Mouse (Mus musculus): ENCODE data around the gene Cenps. TPM values are rescaled to one million over a fixed set of nuclear protein-coding genes. Genes with fewer than 3 reads are reported as not detected.
A peak's percentile ranks its signal among the peaks of the same experiment; 100 is the strongest.

The Cenps gene
- polyA plus RNA-seq, 1 experiment from 2014 or later, result 11.5 TPM

DNA sequence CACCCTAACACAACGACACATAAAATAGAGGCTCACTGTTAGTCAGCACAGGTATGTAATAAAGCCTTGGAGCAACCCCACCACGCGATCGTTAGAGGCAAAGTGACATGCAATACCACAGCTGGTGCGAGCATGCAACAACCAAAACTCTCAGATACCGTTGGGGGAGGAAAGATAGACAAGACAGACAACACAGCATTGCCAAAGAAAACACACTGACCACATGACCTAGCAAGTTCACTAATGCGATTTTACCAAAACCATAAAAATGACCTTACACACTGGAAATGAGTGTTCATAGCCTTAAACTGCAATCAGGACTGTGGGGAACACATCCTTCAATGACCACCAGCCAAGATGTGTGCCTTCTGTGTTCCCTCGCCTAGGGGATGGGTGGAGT is 46.1 kb downstream of the Cenps start:
- H3K9ac ChIP-seq (ENCODE audit: low read length), result no peak overlapping the region
- no peak for ATAC-seq (ENCODE audit: low FRiP score, low TSS enrichment)
- H3K4me2 ChIP-seq (replicated peaks; ENCODE audit: low read depth), result no peak overlapping the region
- H3K36me3 ChIP-seq (ENCODE audit: control insufficient read depth, insufficient read depth, low read length), result no peaks in the 10 kb centered on the region; the same call in 1 of the 2 replicates
- 85% methylated on average over 8 of the region's 8 CpGs for WGBS
- H3K27me3 ChIP-seq (ENCODE audit: control insufficient read depth, insufficient read depth, low read length), result no peaks in the 10 kb centered on the region
- no peaks in the 10 kb centered on the region for H3K9me3 ChIP-seq (ENCODE audit: control insufficient read depth, low read length)
- TF ChIP-seq CTCF (IDR thresholded peaks at IDR 0.05; ENCODE audit: low read depth) (no peak), EP300 (optimal IDR thresholded peaks at IDR 0.05) (no peak)
- no peak overlapping the region for H3K4me3 ChIP-seq (ENCODE audit: low read depth, low read length)
- no peaks in the 10 kb centered on the region for H3K4me1 ChIP-seq (replicated peaks; ENCODE audit: control insufficient read depth, insufficient read depth)
- no peak for DNase-seq (ENCODE audit: low spot score)
- no peak overlapping the region for H3K27ac ChIP-seq (replicated peaks)

DNA sequence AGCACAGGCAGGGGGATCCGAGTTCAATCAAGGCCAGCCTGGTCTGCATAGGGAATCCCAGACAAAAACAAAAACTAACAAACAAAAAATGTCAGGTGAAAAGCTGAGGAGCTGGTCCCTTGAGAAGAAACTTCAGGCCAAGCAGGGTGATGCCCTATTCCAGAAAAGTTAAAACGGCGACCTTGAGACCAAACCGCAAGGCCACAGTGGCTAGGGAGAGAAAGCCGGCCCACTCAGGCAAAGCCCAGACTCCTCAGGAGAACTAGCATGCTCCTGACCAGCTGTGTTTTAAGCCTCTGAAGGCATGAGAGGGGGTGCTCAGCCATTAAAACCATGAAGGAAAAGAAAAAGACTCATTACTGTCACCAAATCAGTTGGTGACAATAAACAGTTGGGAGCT is 52.0 kb downstream of the Cenps start:
- Histone ChIP-seq H3K27me3 (ENCODE audit: control insufficient read depth, insufficient read depth, low read length) (no peaks in the 10 kb centered on the region), H3K4me2 (replicated peaks; ENCODE audit: low read depth) (no peak overlapping the region), H3K36me3 (ENCODE audit: control insufficient read depth, insufficient read depth, low read length) (no peaks in the 10 kb centered on the region), H3K4me1 (replicated peaks; ENCODE audit: control insufficient read depth, insufficient read depth) (0 out of 2 replicates have a peak, but pooled peaks cover 2% of the 10 kb centered on the region), H3K9me3 (ENCODE audit: control insufficient read depth, low read length) (no peaks in the 10 kb centered on the region), H3K4me3 (ENCODE audit: low read depth, low read length) (no peak overlapping the region), H3K27ac (replicated peaks) (no peak overlapping the region), H3K9ac (ENCODE audit: low read length) (no peak overlapping the region)
- TF ChIP-seq CTCF (IDR thresholded peaks at IDR 0.05; ENCODE audit: low read depth) (no peak), EP300 (optimal IDR thresholded peaks at IDR 0.05) (no peak)
- DNase-seq (ENCODE audit: low spot score) (no peak), ATAC-seq (ENCODE audit: low FRiP score, low TSS enrichment) (no peak)
- 84% methylated on average over 5 of the region's 5 CpGs for WGBS

DNA sequence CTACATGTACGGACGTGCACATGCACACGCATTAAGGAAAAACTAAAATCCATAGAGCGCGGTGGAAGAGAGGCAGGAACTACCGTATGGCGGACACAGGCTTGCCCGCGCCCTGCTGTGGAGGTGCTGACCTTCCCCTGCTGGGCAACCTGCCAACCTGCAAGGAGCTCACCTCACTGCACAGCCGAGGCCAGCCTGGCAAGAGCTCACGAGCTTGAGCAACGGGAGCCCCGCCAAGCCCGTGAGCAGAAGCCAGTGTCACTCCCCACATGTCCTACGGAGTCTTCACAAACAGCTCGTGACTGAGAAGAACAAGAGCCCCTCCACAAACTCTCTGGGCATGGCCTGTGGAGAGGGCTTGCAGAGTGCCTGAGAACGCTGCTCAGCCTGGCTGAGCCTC is 55.9 kb downstream of the Cenps start:
- peak overlapping the region; percentile 24; the same call in 1 of the 2 replicates for H3K27ac ChIP-seq (replicated peaks)
- H3K36me3 ChIP-seq (ENCODE audit: control insufficient read depth, insufficient read depth, low read length), result no peaks in the 10 kb centered on the region
- no peak for TF ChIP-seq CTCF (IDR thresholded peaks at IDR 0.05; ENCODE audit: low read depth)
- TF ChIP-seq EP300 (optimal IDR thresholded peaks at IDR 0.05), result no peak
- no peak overlapping the region for H3K4me3 ChIP-seq (ENCODE audit: low read depth, low read length)
- 0 out of 2 replicates have a peak, but pooled peaks cover 2% of the 10 kb centered on the region for H3K4me1 ChIP-seq (replicated peaks; ENCODE audit: control insufficient read depth, insufficient read depth)
- peak overlapping the region; percentile 23; the same call in 1 of the 2 replicates for H3K4me2 ChIP-seq (replicated peaks; ENCODE audit: low read depth)
- 49% methylated on average over 17 of the region's 17 CpGs for WGBS
- no peaks in the 10 kb centered on the region for H3K9me3 ChIP-seq (ENCODE audit: control insufficient read depth, low read length)
- DNase-seq (ENCODE audit: low spot score) (peak; percentile 81), ATAC-seq (ENCODE audit: low FRiP score, low TSS enrichment) (peak; percentile 82)
- no peaks in the 10 kb centered on the region for H3K27me3 ChIP-seq (ENCODE audit: control insufficient read depth, insufficient read depth, low read length)
- no peak overlapping the region; the same call in 1 of the 2 replicates for H3K9ac ChIP-seq (ENCODE audit: low read length)

- 79% methylated on average over 8 of the region's 8 CpGs for WGBS
- DNase-seq (ENCODE audit: low spot score) (no peak), ATAC-seq (ENCODE audit: low FRiP score, low TSS enrichment) (no peak)
- no peak overlapping the region for H3K9ac ChIP-seq (ENCODE audit: low read length)
- no peak overlapping the region for H3K4me2 ChIP-seq (replicated peaks; ENCODE audit: low read depth)
- H3K27me3 ChIP-seq (ENCODE audit: control insufficient read depth, insufficient read depth, low read length), result no peaks in the 10 kb centered on the region
- H3K9me3 ChIP-seq (ENCODE audit: control insufficient read depth, low read length), result no peaks in the 10 kb centered on the region
- H3K27ac ChIP-seq (replicated peaks), result no peak overlapping the region
- TF ChIP-seq CTCF (IDR thresholded peaks at IDR 0.05; ENCODE audit: low read depth), result no peak
- TF ChIP-seq EP300 (optimal IDR thresholded peaks at IDR 0.05), result no peak
- no peak overlapping the region for H3K4me3 ChIP-seq (ENCODE audit: low read depth, low read length)
- 0 out of 2 replicates have a peak, but pooled peaks cover 2% of the 10 kb centered on the region for H3K4me1 ChIP-seq (replicated peaks; ENCODE audit: control insufficient read depth, insufficient read depth)
- peaks cover 5% of the 10 kb centered on the region; the same call in 1 of the 2 replicates for H3K36me3 ChIP-seq (ENCODE audit: control insufficient read depth, insufficient read depth, low read length)
Measured at GRCm38 (mm10) chr4:149080111-149080510, 57.3 kb downstream of the Cenps start.

- Histone ChIP-seq H3K4me1 (replicated peaks; ENCODE audit: control insufficient read depth, insufficient read depth) (0 out of 2 replicates have a peak, but pooled peaks cover 2% of the 10 kb centered on the region), H3K27ac (replicated peaks) (no peak overlapping the region), H3K4me3 (ENCODE audit: low read depth, low read length) (no peak overlapping the region), H3K4me2 (replicated peaks; ENCODE audit: low read depth) (no peak overlapping the region), H3K9me3 (ENCODE audit: control insufficient read depth, low read length) (no peaks in the 10 kb centered on the region), H3K36me3 (ENCODE audit: control insufficient read depth, insufficient read depth, low read length) (peaks cover 7% of the 10 kb centered on the region; the same call in 1 of the 2 replicates), H3K9ac (ENCODE audit: low read length) (no peak overlapping the region), H3K27me3 (ENCODE audit: control insufficient read depth, insufficient read depth, low read length) (no peaks in the 10 kb centered on the region)
- no peak for ATAC-seq (ENCODE audit: low FRiP score, low TSS enrichment)
- no peak for TF ChIP-seq EP300 (optimal IDR thresholded peaks at IDR 0.05)
- TF ChIP-seq CTCF (IDR thresholded peaks at IDR 0.05; ENCODE audit: low read depth), result no peak
- whole genome bisulfite sequencing, result 73% methylated on average over 6 of the region's 6 CpGs
- DNase-seq (ENCODE audit: low spot score), result no peak
Measured at GRCm38 (mm10) chr4:149079629-149080028, 57.8 kb downstream of the Cenps start.

GRCm38 (mm10) chr4:149078261-149078660 is 59.2 kb downstream of the Cenps start:
- TF ChIP-seq CTCF (IDR thresholded peaks at IDR 0.05; ENCODE audit: low read depth) (no peak), EP300 (optimal IDR thresholded peaks at IDR 0.05) (no peak)
- 57% methylated on average over 4 of the region's 4 CpGs for WGBS
- Histone ChIP-seq H3K4me2 (replicated peaks; ENCODE audit: low read depth) (no peak overlapping the region), H3K4me1 (replicated peaks; ENCODE audit: control insufficient read depth, insufficient read depth) (0 out of 2 replicates have a peak, but pooled peaks cover 2% of the 10 kb centered on the region), H3K27me3 (ENCODE audit: control insufficient read depth, insufficient read depth, low read length) (no peaks in the 10 kb centered on the region), H3K9ac (ENCODE audit: low read length) (no peak overlapping the region), H3K4me3 (ENCODE audit: low read depth, low read length) (no peak overlapping the region), H3K36me3 (ENCODE audit: control insufficient read depth, insufficient read depth, low read length) (peaks cover 7% of the 10 kb centered on the region; the same call in 1 of the 2 replicates), H3K27ac (replicated peaks) (no peak overlapping the region), H3K9me3 (ENCODE audit: control insufficient read depth, low read length) (no peaks in the 10 kb centered on the region)
- DNase-seq (ENCODE audit: low spot score) (no peak), ATAC-seq (ENCODE audit: low FRiP score, low TSS enrichment) (no peak)

Other genes starting within 250 kb of the Cenps start
- 39.7 and 42.9 TPM in 2 replicates for gene Pex14, start 37.8 kb downstream of the Cenps start, polyA plus RNA-seq (2015; fragmentation: Nextera tagmentation; extraction: Ambion mirVana)
- 20.1 and 21.7 TPM in 2 replicates for gene Dffa, start 33.5 kb downstream of the Cenps start, polyA plus RNA-seq (2015; fragmentation: Nextera tagmentation; extraction: Ambion mirVana)
- not detected in 2 replicates for gene Cort, start 10.9 kb downstream of the Cenps start, polyA plus RNA-seq (2015; fragmentation: Nextera tagmentation; extraction: Ambion mirVana)
- 266 and 290 TPM in 2 replicates for gene Pgd, start 29.1 kb upstream of the Cenps start, polyA plus RNA-seq (2015; fragmentation: Nextera tagmentation; extraction: Ambion mirVana)
- 18.0 and 23.9 TPM in 2 replicates for gene Kif1b, start 170.1 kb upstream of the Cenps start, polyA plus RNA-seq (2015; fragmentation: Nextera tagmentation; extraction: Ambion mirVana)